Mouse (Mus musculus) MEL (cell line): ENCODE results near the gene Olfr465-ps1. TPM values are rescaled to one million over a fixed set of nuclear protein-coding genes. Genes with fewer than 3 reads are reported as not detected.

Source experiments
- DNase-seq: peaks from one replicate; pipeline ENCODE4 v3.0.0; 2011; ENCODE audit warnings: low read depth, low spot score
- H3K27ac ChIP-seq: 2 replicates; pipeline ENCODE4 v1.5.1; 2012; ENCODE audit warnings: low read depth, mild to moderate bottlenecking, control low read depth, low read length, moderate library complexity; ENCODE audit not compliant: control insufficient read depth
- H3K27me3 ChIP-seq, 2 experiments: fragments of 150-350 bp in 1 of 2; sonication (generic) in 1 of 2; 2 replicates each; pipeline ENCODE4 v1.6.1; 2012; ENCODE audit warnings: low read length in 2 of 2, mild to moderate bottlenecking in 2 of 2, improper control_type of control experiment in 1 of 2, moderate library complexity in 1 of 2; ENCODE audit not compliant: insufficient read depth in 2 of 2, control insufficient read depth in 1 of 2
- H3K36me3 ChIP-seq, 2 experiments: 2 replicates each; pipeline ENCODE4 v1.6.1; 2012 to 2014; ENCODE audit warnings: low read length in 2 of 2, improper control_type of control experiment in 1 of 2, inconsistent platforms in 1 of 2, mild to moderate bottlenecking in 1 of 2; ENCODE audit not compliant: insufficient read depth in 2 of 2, control insufficient read depth in 1 of 2
- H3K4me1 ChIP-seq, 2 experiments: fragments of 150-350 bp in 1 of 2; sonication (generic) in 1 of 2; 2 replicates each; pipeline ENCODE4 v1.6.1; 2012; ENCODE audit warnings: low read length in 2 of 2, improper control_type of control experiment in 1 of 2, mild to moderate bottlenecking in 1 of 2; ENCODE audit not compliant: insufficient read depth in 2 of 2, control insufficient read depth in 1 of 2
- H3K4me3 ChIP-seq, 2 experiments: fragments of 150-350 bp in 1 of 2; sonication (generic) in 1 of 2; 2 replicates each; pipeline ENCODE4 v1.5.1; 2012; ENCODE audit warnings: low read depth in 2 of 2, low read length in 2 of 2, mild to moderate bottlenecking in 2 of 2, moderate library complexity in 2 of 2, control low read depth in 1 of 2, improper control_type of control experiment in 1 of 2; ENCODE audit not compliant: control insufficient read depth in 1 of 2, insufficient read depth in 1 of 2
- H3K79me2 ChIP-seq: 2 replicates; pipeline ENCODE4 v1.6.1; 2012; ENCODE audit warnings: mild to moderate bottlenecking, low read length, moderate library complexity; ENCODE audit not compliant: control insufficient read depth, poor library complexity, insufficient read depth
- H3K9ac ChIP-seq: 2 replicates; pipeline ENCODE4 v1.6.1; 2012; ENCODE audit warnings: low read depth, mild to moderate bottlenecking, control low read depth, low read length, moderate library complexity; ENCODE audit not compliant: control insufficient read depth, poor library complexity, severe bottlenecking
- H3K9me3 ChIP-seq: fragments of 150-350 bp; sonication (generic); replicated peaks from 2 replicates; pipeline ENCODE4 v1.6.1; 2012; ENCODE audit warnings: mild to moderate bottlenecking, low read length, improper control_type of control experiment, moderate library complexity; ENCODE audit not compliant: insufficient read depth
- BHLHE40 ChIP-seq: IDR thresholded peaks from 2 replicates; pipeline ENCODE4 v1.6.1; 2012; ENCODE audit warnings: low read depth, mild to moderate bottlenecking, inconsistent platforms, low read length, improper control_type of control experiment, borderline replicate concordance
- CHD2 ChIP-seq: IDR thresholded peaks from 2 replicates; pipeline ENCODE4 v1.6.1; 2011; ENCODE audit warnings: low read length, improper control_type of control experiment
- ELF1 ChIP-seq: IDR thresholded peaks from 2 replicates; pipeline ENCODE4 v1.6.1; 2014; ENCODE audit warnings: low read depth, mild to moderate bottlenecking, inconsistent platforms, low read length, improper control_type of control experiment, moderate library complexity
- ETS1 ChIP-seq: IDR thresholded peaks from 2 replicates; pipeline ENCODE4 v1.6.1; 2012; ENCODE audit warnings: low read depth, mild to moderate bottlenecking, inconsistent platforms, low read length, improper control_type of control experiment, moderate library complexity
- GATA1 ChIP-seq: IDR thresholded peaks from 2 replicates; pipeline ENCODE4 v1.6.1; 2011; ENCODE audit warnings: low read depth, low read length, improper control_type of control experiment
- HCFC1 ChIP-seq: IDR thresholded peaks from 2 replicates; pipeline ENCODE4 v1.6.1; 2012; ENCODE audit warnings: low read depth, mild to moderate bottlenecking, inconsistent platforms, low read length, improper control_type of control experiment, moderate library complexity
- MAX ChIP-seq: IDR thresholded peaks from 2 replicates; pipeline ENCODE4 v1.6.1; 2011; ENCODE audit warnings: low read length, improper control_type of control experiment
- MEF2A ChIP-seq: IDR thresholded peaks from 2 replicates; pipeline ENCODE4 v1.6.1; 2014; ENCODE audit warnings: low read depth, mild to moderate bottlenecking, inconsistent platforms, low read length, improper control_type of control experiment; ENCODE audit not compliant: poor library complexity, insufficient replicate concordance, severe bottlenecking; ENCODE audit errors: extremely low read depth
- MYB ChIP-seq: IDR thresholded peaks from 2 replicates; pipeline ENCODE4 v1.6.1; 2011; ENCODE audit warnings: mild to moderate bottlenecking, low read depth, low read length, improper control_type of control experiment
- MYC ChIP-seq: IDR thresholded peaks from 2 replicates; pipeline ENCODE4 v1.6.1; 2011; ENCODE audit warnings: low read depth, mild to moderate bottlenecking, low read length, improper control_type of control experiment, moderate library complexity
- NELFE ChIP-seq: IDR thresholded peaks from 2 replicates; pipeline ENCODE4 v1.6.1; 2011; ENCODE audit warnings: low read depth, low read length, improper control_type of control experiment
- RAD21 ChIP-seq: IDR thresholded peaks from 2 replicates; pipeline ENCODE4 v1.6.1; 2011; ENCODE audit warnings: mild to moderate bottlenecking, low read depth, low read length, improper control_type of control experiment
- RCOR1 ChIP-seq: IDR thresholded peaks from 2 replicates; pipeline ENCODE4 v1.6.1; 2012; ENCODE audit warnings: low read depth, mild to moderate bottlenecking, inconsistent platforms, low read length, improper control_type of control experiment
- SIN3A ChIP-seq: IDR thresholded peaks from 2 replicates; pipeline ENCODE4 v1.6.1; 2012; ENCODE audit warnings: low read length, improper control_type of control experiment, inconsistent platforms
- TAL1 ChIP-seq: IDR thresholded peaks from 2 replicates; pipeline ENCODE4 v1.6.1; 2012; ENCODE audit warnings: mild to moderate bottlenecking, inconsistent platforms, low read length, moderate library complexity, mixed read lengths
- TCF12 ChIP-seq: IDR thresholded peaks from 2 replicates; pipeline ENCODE4 v1.6.1; 2014; ENCODE audit warnings: low read depth, mild to moderate bottlenecking, inconsistent platforms, low read length, improper control_type of control experiment, moderate library complexity
- UBTF ChIP-seq: IDR thresholded peaks from 2 replicates; pipeline ENCODE4 v1.6.1; 2012; ENCODE audit warnings: low read depth, mild to moderate bottlenecking, inconsistent platforms, low read length, improper control_type of control experiment, moderate library complexity, borderline replicate concordance; ENCODE audit not compliant: insufficient read depth
- USF1 ChIP-seq: IDR thresholded peaks from 2 replicates; pipeline ENCODE4 v1.6.1; 2014; ENCODE audit warnings: low read depth, mild to moderate bottlenecking, inconsistent platforms, low read length, improper control_type of control experiment, moderate library complexity
- ZC3H11A ChIP-seq: IDR thresholded peaks from 2 replicates; pipeline ENCODE4 v1.6.1; 2012; ENCODE audit warnings: low read depth, mild to moderate bottlenecking, inconsistent platforms, low read length, improper control_type of control experiment
- polyA plus RNA-seq, 2 experiments: library from polyadenylated mRNA; stranded (reverse) in 1 of 2; unstranded in 1 of 2; fragments of >175 nt in 1 of 2; fragments of >200 nt in 1 of 2; gene quantifications; 2 replicates each; pipeline versions ENCODE4 v1.2.1 to v1.2.4; 2012; ENCODE audit warnings: low replicate concordance in 2 of 2, low read depth in 1 of 2; ENCODE audit not compliant: insufficient read length in 2 of 2, insufficient read depth in 1 of 2, missing spikeins in 1 of 2
- total RNA-seq: library from RNA; depleted of rRNA; stranded (reverse); fragments of 300-350 nt; gene quantifications from 2 replicates; pipeline ENCODE4 v1.2.3, GENCODE M21; 2012

Olfr465-ps1 gene
- total and polyA plus RNA-seq, 3 experiments, result not detected

DNA sequence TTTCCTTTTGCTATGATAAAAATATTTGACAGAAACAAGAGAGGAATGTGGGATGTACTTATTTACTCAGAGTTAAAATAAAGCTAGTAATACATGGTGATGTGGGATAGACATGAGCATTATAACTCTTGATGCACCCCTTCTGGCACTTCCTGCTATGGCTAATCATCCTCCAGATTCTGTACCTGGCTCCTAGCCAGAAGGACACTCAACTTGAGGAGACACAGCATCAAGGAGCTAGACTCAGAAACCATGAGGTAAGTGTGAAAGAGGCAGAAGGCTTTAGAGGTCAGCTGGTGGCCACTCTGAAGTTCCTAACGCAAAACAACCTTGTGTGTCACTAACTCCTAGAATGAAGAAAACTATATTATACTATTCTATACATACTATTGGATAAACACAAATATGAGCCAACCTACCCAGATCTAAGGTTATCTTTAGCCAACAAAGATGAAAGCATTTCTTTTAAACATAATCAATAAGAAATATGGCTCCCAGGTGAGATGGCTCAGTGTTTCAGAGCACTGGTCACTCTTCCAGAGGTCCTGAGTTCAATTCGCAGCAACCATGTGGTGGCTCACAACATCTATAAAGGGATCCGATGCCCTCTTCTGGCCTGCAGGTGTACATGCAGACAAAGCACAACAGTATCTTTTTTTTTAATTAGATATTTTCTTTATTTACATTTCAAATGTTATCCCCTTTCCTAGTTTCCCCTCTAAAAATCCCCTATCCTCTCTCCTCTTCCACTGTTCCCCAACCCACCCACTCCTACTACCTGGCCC lies 10.6 kb upstream of the Olfr465-ps1 start (continued):
- no peak for TF ChIP-seq MYB
- TF ChIP-seq TCF12, result no peak
- TF ChIP-seq NELFE, result no peak
- peak; percentile 48 for TF ChIP-seq ZC3H11A
- no peak for TF ChIP-seq TAL1
- TF ChIP-seq GATA1, result no peak
- peak; percentile 73 for TF ChIP-seq MAX
- no peak for TF ChIP-seq BHLHE40
- TF ChIP-seq MEF2A, result no peak
- TF ChIP-seq HCFC1, result no peak

DNA sequence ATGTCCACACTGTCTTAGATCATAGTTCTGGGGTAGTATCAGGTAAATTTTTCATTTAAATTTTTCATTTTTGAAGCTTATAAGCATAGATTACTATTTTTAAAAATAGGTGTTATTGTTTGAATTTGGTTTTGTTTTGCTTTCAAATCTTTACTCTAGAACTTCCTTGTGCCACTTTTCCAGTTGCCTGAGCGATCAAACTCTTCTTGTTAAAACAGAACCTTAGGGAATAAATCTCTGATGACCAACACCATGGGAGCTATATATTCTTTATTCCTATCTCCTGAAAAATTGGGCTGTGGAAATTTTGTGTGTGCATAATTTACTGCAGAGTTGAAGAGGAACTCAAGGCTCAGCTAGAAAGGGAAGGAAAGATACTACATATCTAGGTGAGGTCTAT lies 12.1 kb downstream of the Olfr465-ps1 start, which contains the start of gene Olfr466:
Gene Olfr466, plus strand, starts transcription at position 301 of the 400 bp plus-strand sequence.
- no peak within 1 kb of the TSS for H3K4me3 ChIP-seq
- H3K27me3 ChIP-seq, result no peaks in the 10 kb centered on the region
- no peaks in the 10 kb centered on the region for H3K79me2 ChIP-seq
- TF ChIP-seq ETS1, result no peak
- TF ChIP-seq NELFE, result no peak
- TF ChIP-seq MYC, result no peak
- no peak for TF ChIP-seq CHD2
- TF ChIP-seq ELF1, result no peak
- TF ChIP-seq USF1, result no peak
- no peak for TF ChIP-seq RAD21
- no peak for TF ChIP-seq SIN3A
- no peak for TF ChIP-seq UBTF
- no peak for TF ChIP-seq RCOR1
- H3K4me1 ChIP-seq, result no peaks in the 10 kb centered on the region
- DNase-seq, result no peak
- no peak within 1 kb of the TSS for H3K9ac ChIP-seq
- no peaks in the 10 kb centered on the region for H3K9me3 ChIP-seq
- no peaks in the 10 kb centered on the region for H3K36me3 ChIP-seq
- H3K27ac ChIP-seq, result no peak within 1 kb of the TSS
